Mouse (Mus musculus) embryonic facial prominence, embryonic 11.5 days (tissue): ENCODE measurements around the gene Rrn3. TPM values are rescaled to one million over a fixed set of nuclear protein-coding genes. Genes with fewer than 3 reads are reported as not detected.

Experiments
- ATAC-seq: fragments of 200-750 bp; cut with Nextera tagmentation; replicated peaks from 2 replicates; pipeline ENCODE4 v1.8.0; 2017; ENCODE audit warnings: low read depth; ENCODE audit not compliant: insufficient number of reproducible peaks, low FRiP score, low TSS enrichment
- DNase-seq: peaks from one replicate; pipeline ENCODE4 v3.0.0-alpha.2; 2015; ENCODE audit warnings: low spot score
- H3K27ac ChIP-seq: fragments of 300-500 bp; sonication (generic); replicated peaks from 2 replicates; pipeline ENCODE4 v1.5.1; 2014; ENCODE audit warnings: mild to moderate bottlenecking, low read depth, low read length, control low read depth
- H3K27me3 ChIP-seq: fragments of 300-500 bp; sonication (generic); 2 replicates; pipeline ENCODE4 v1.6.1; 2014; ENCODE audit warnings: mild to moderate bottlenecking, low read length, moderate library complexity, mixed read lengths; ENCODE audit not compliant: control insufficient read depth, insufficient read depth
- H3K36me3 ChIP-seq: fragments of 300-500 bp; sonication (generic); replicated peaks from 2 replicates; pipeline ENCODE4 v1.6.1; 2014; ENCODE audit warnings: low read depth, mild to moderate bottlenecking, low read length, moderate library complexity, mixed read lengths; ENCODE audit not compliant: control insufficient read depth, insufficient read depth
- H3K4me1 ChIP-seq: fragments of 300-500 bp; sonication (generic); 2 replicates; pipeline ENCODE4 v1.6.1; 2014; ENCODE audit warnings: low read length, mixed read lengths; ENCODE audit not compliant: control insufficient read depth, insufficient read depth
- H3K4me2 ChIP-seq: fragments of 300-500 bp; sonication (generic); 2 replicates; pipeline ENCODE4 v1.6.1; 2014; ENCODE audit warnings: low read depth, mild to moderate bottlenecking, control low read depth, low read length, moderate library complexity
- H3K4me3 ChIP-seq: fragments of 300-500 bp; sonication (generic); 2 replicates; pipeline ENCODE4 v1.5.1; 2014; ENCODE audit warnings: low read depth, low read length, control low read depth
- H3K9ac ChIP-seq: fragments of 300-500 bp; sonication (generic); replicated peaks from 2 replicates; pipeline ENCODE4 v1.6.1; 2014; ENCODE audit warnings: mild to moderate bottlenecking, control low read depth, low read length
- H3K9me3 ChIP-seq: fragments of 300-500 bp; sonication (generic); replicated peaks from 2 replicates; pipeline ENCODE4 v1.6.1; 2016; ENCODE audit warnings: mild to moderate bottlenecking, low read length, inconsistent platforms, mixed read lengths; ENCODE audit not compliant: control insufficient read depth
- WGBS: fragments of 180-500 bp; shearing (Covaris S2); extraction: QIAGEN DNeasy Blood & Tissue Kit; methylation state at CpG from one replicate; pipeline ENCODE4 v1.1.7; 2014; 5-methylcytosine and 5-hydroxymethylcytosine counted together
- polyA plus RNA-seq: library from polyadenylated mRNA; unstranded; fragments of >200 nt; fragmentation: Nextera tagmentation; extraction: Ambion mirVana; gene quantifications from 2 replicates; pipeline ENCODE4 v1.2.1, GENCODE M21; 2014

Rrn3 gene
- polyA plus RNA-seq, 1 experiment from 2014 or later, result 84.3 TPM

DNA sequence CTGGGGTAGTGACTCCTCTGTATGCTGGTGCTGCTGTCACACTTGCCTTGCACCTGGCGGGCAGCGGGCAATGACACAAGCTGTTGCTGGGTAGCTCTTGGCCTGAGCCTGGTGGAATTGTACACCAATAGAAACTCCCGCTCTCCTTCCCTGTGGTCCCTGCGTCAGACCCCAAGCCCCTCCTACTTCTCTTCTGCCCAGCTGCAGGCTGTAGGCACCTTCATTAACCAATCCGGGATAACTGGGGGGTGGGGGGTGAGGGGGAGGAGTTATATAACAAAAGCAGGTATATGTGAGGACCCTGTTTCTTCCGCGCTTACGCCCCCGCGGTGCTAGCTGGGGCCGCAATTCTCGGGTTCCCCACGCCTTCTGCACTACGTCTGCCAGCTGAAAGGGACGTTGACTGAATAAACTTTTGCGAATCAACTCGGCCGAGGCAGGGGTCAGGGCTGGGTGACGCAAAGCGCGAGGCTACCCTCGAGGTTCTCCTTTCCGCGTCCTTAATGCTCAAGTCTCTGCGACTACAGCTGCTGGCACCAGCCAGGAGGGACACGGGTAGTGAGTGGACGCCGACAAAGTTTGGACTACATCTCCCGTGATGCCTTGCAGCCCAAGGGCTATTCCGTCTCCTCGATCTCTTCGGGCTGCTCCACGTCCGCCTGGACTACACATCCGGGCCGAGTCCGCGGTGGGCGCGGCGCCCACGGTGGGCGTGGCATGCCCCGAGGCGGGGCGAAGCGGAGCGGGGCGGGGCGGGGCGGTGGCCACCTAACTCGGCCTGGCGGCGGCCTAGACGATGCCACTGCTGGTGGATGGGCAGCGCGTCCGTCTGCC lies 38.3 kb downstream of the Rrn3 start, which contains the start of gene Ntan1:
Gene Ntan1, plus strand, starts transcription at position 286 of the 834 bp plus-strand sequence.
- Histone ChIP-seq H3K9ac (peak within 1 kb of the TSS; percentile 74), H3K4me1 (no peaks in the 10 kb centered on the region), H3K4me3 (peak within 1 kb of the TSS; percentile 64), H3K27me3 (no peaks in the 10 kb centered on the region), H3K36me3 (0 out of 2 replicates have a peak, but pooled peaks cover 2% of the 10 kb centered on the region), H3K4me2 (peak within 1 kb of the TSS; percentile 81), H3K27ac (peak within 1 kb of the TSS; percentile 89), H3K9me3 (no peaks in the 10 kb centered on the region)
- DNase-seq (peak; percentile 95), ATAC-seq (peak; percentile 97)
- WGBS, result under 1% methylated on average over 58 of the region's 58 CpGs

- 0% methylated on average over 36 of the region's 36 CpGs for WGBS
- Histone ChIP-seq H3K4me2 (peak overlapping the region; percentile 81), H3K4me3 (peak overlapping the region; percentile 64), H3K36me3 (0 out of 2 replicates have a peak, but pooled peaks cover 2% of the 10 kb centered on the region), H3K4me1 (no peaks in the 10 kb centered on the region), H3K9me3 (no peaks in the 10 kb centered on the region), H3K27me3 (no peaks in the 10 kb centered on the region), H3K27ac (peak overlapping the region; percentile 60), H3K9ac (peak overlapping the region; percentile 74)
- DNase-seq, result no peak
- peak; percentile 69 for ATAC-seq
These were observed 38.9 kb downstream of the Rrn3 start for GRCm38 (mm10) chr16:13819394-13819743.

- 43% methylated on average over 12 of the region's 12 CpGs for WGBS
- ATAC-seq, result no peak
- Histone ChIP-seq H3K4me1 (no peaks in the 10 kb centered on the region), H3K9ac (peak overlapping the region; percentile 74), H3K27me3 (no peaks in the 10 kb centered on the region), H3K9me3 (no peaks in the 10 kb centered on the region), H3K27ac (no peak overlapping the region), H3K4me2 (peak overlapping the region; percentile 81), H3K4me3 (peak overlapping the region; percentile 64), H3K36me3 (0 out of 2 replicates have a peak, but pooled peaks cover 2% of the 10 kb centered on the region)
- no peak for DNase-seq
These were observed 39.4 kb downstream of the Rrn3 start for GRCm38 (mm10) chr16:13819806-13820500.

- ATAC-seq (no peak), DNase-seq (no peak)
- H3K9ac ChIP-seq, result no peak overlapping the region
- no peaks in the 10 kb centered on the region for H3K9me3 ChIP-seq
- no peak overlapping the region for H3K27ac ChIP-seq
- WGBS, result 97% methylated on average over 5 of the region's 5 CpGs
- no peaks in the 10 kb centered on the region for H3K4me1 ChIP-seq
- H3K36me3 ChIP-seq, result 0 out of 2 replicates have a peak, but pooled peaks cover 2% of the 10 kb centered on the region
- H3K4me2 ChIP-seq, result no peak overlapping the region
- H3K27me3 ChIP-seq, result no peaks in the 10 kb centered on the region
- no peak overlapping the region; the same call in 1 of the 2 replicates for H3K4me3 ChIP-seq
These were observed 40.3 kb downstream of the Rrn3 start for GRCm38 (mm10) chr16:13820771-13821170.

DNA sequence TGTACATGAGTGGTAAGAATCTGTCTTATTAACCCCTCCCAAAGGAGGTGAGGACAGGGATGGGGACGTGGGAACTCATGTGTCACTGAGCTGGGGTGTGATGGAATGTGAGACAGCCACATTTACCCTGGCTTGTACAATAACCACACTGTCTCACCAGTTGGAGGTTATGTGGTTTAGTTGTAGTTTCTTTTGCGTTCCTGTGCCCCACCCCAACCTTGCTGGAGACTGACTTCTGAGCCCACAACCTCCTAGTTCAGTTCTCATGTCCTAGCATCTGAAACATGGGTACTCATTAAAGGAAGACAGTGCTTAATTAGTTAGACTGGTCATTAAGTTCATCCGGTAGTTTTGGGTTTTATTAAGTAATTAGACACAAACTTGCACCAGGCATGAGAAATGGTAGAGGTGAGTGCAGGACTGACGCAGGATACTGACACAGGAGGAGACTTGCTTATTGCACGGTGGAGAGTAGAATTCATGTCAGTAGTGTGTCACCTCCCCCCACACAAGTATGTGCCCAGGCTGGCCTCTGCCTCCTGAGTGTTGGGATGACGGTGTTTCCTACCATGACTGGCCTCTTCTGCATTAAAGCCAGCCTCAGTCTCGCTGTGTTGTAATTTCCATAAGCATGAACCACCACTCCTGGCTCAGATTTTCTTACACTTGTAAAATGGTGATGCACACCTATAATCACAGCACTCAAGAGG lies 45.4 kb downstream of the Rrn3 start:
- no peaks in the 10 kb centered on the region for H3K4me1 ChIP-seq
- no peak overlapping the region for H3K4me3 ChIP-seq
- ATAC-seq (no peak), DNase-seq (no peak)
- H3K36me3 ChIP-seq, result peaks cover 5% of the 10 kb centered on the region
- H3K9ac ChIP-seq, result no peak overlapping the region
- no peaks in the 10 kb centered on the region for H3K9me3 ChIP-seq
- H3K27me3 ChIP-seq, result no peaks in the 10 kb centered on the region
- no peak overlapping the region for H3K4me2 ChIP-seq
- no peak overlapping the region for H3K27ac ChIP-seq
- 69% methylated on average over 7 of the region's 7 CpGs for WGBS

DNA sequence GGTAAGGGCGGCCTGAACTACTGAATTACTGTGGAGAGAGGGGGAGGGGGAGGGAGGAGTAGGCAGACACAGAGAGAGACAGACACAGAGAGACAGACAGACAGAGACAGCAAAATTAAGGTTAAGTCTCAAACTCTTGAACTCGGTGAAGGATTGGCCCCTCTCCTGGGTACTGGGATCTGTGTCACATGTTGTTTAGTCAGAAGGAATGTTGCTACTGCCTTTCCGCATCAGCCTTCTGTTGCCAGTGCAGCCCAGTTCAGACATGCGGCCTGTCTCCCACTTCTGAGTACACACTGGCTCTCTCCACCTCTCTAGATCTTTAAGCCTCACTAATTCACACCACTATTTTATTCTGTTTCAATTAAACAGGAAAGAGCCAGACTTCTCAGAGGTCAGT lies 46.0 kb downstream of the Rrn3 start:
- no peaks in the 10 kb centered on the region for H3K4me1 ChIP-seq
- H3K27ac ChIP-seq, result no peak overlapping the region
- DNase-seq (no peak), ATAC-seq (no peak)
- no peak overlapping the region for H3K4me2 ChIP-seq
- H3K9me3 ChIP-seq, result no peaks in the 10 kb centered on the region
- H3K36me3 ChIP-seq, result peaks cover 5% of the 10 kb centered on the region
- WGBS, result 77% methylated on average over 4 of the region's 4 CpGs
- no peaks in the 10 kb centered on the region for H3K27me3 ChIP-seq
- no peak overlapping the region for H3K9ac ChIP-seq
- H3K4me3 ChIP-seq, result no peak overlapping the region

DNA sequence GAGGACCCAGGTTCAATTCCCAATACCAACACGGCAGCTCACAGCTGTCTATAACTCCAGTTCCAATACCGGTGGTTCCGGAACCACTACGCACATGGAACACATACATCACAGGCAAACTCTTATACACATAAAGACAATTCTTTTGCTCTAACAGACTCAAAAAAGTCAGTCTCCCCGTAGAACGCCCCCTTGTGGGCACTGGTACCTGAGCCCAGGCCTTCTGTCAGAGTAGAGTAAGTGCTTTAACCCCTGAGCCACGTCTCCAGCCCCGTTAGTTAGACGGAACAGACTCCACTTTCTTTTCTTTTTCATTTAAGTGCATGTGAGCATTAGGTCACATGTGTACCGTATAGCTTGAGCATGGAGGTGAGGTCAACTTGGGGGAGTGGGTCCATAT lies 49.9 kb downstream of the Rrn3 start:
- Histone ChIP-seq H3K36me3 (peaks cover 14% of the 10 kb centered on the region), H3K4me3 (no peak overlapping the region), H3K27ac (no peak overlapping the region), H3K9ac (no peak overlapping the region), H3K27me3 (no peaks in the 10 kb centered on the region), H3K4me2 (no peak overlapping the region), H3K4me1 (no peaks in the 10 kb centered on the region), H3K9me3 (no peaks in the 10 kb centered on the region)
- ATAC-seq (no peak), DNase-seq (no peak)
- 87% methylated on average over 10 of the region's 10 CpGs for WGBS
